31 mouse cellular contexts compared by ENCODE assay signal in genomic region chr10:117280000-117280399, GRCm38 (mm10). TPM values are rescaled to one million over a fixed set of nuclear protein-coding genes. Genes with fewer than 3 reads are reported as not detected.
A peak's percentile ranks its signal among the peaks of the same experiment; 100 is the strongest.
DNase-seq lines count a peak whose midpoint lies in the region; ATAC-seq and TF ChIP-seq lines count a peak whose summit lies in the region.
"Had no signal": no experiment of that assay in that cellular context is flagged by ENCODE, and none has a peak within 500 bp of the region (broad histone marks: within the 10 kb centered on the region; RNA-seq: fewer than 3 reads in every experiment).

No protein-coding gene starts in this region.

- H3K9ac ChIP-seq in liver, embryonic 11.5 days (ENCODE audit: low read depth, low read length), result no peak overlapping the region
- H3K9ac ChIP-seq: hindbrain, embryonic 15.5 days; kidney, embryonic 15.5 days; lung, embryonic 14.5 days; midbrain, embryonic 15.5 days; neural tube, embryonic 12.5 days had no signal

- TF ChIP-seq CTCF in gastrocnemius, adult 2 months (IDR thresholded peaks at IDR 0.05), result no peak

- H3K36me3 ChIP-seq in liver, embryonic 11.5 days (ENCODE audit: control insufficient read depth, insufficient read depth, low read length), result no peaks in the 10 kb centered on the region
- H3K36me3 ChIP-seq: forebrain, embryonic 10.5 days; hindbrain, embryonic 15.5 days; kidney, embryonic 15.5 days; midbrain, embryonic 15.5 days; neural tube, embryonic 12.5 days had no signal

- H3K9me3 ChIP-seq in liver, embryonic 11.5 days (ENCODE audit: control insufficient read depth, low read length), result no peaks in the 10 kb centered on the region
- H3K9me3 ChIP-seq: forebrain, embryonic 10.5 days; hindbrain, embryonic 15.5 days; kidney, embryonic 15.5 days; midbrain, embryonic 15.5 days; neural tube, embryonic 12.5 days had no signal

- H3K27me3 ChIP-seq in liver, embryonic 11.5 days (replicated peaks; ENCODE audit: control insufficient read depth, insufficient read depth, low read length), result no peaks in the 10 kb centered on the region
- H3K27me3 ChIP-seq: hindbrain, embryonic 15.5 days; kidney, embryonic 15.5 days; midbrain, embryonic 15.5 days; neural tube, embryonic 12.5 days had no signal

- ATAC-seq in liver, embryonic 11.5 days (replicated peaks; ENCODE audit: low FRiP score), result no peak
- no peak for ATAC-seq in CD4-positive, CD25-positive, alpha-beta regulatory T cell, adult 4 months
- ATAC-seq: forebrain, embryonic 16.5 days; midbrain, embryonic 15.5 days had no signal

- intact Hi-C loops in gastrocnemius, adult 2 months (cut with DNase I), result no loop called here

- H3K4me2 ChIP-seq in liver, embryonic 11.5 days, result no peak overlapping the region
- H3K4me2 ChIP-seq: hindbrain, embryonic 15.5 days; kidney, embryonic 15.5 days; lung, embryonic 14.5 days; midbrain, embryonic 15.5 days; neural tube, embryonic 12.5 days had no signal

- no peaks in the 10 kb centered on the region for H3K4me1 ChIP-seq in liver, embryonic 11.5 days (replicated peaks; ENCODE audit: control insufficient read depth, insufficient read depth, low read length)
- H3K4me1 ChIP-seq: forebrain, embryonic 10.5 days; hindbrain, embryonic 15.5 days; kidney, embryonic 15.5 days; midbrain, embryonic 15.5 days; neural tube, embryonic 12.5 days had no signal

- peak; percentile 32 for DNase-seq in gastrocnemius, adult 2 months
- no peak for DNase-seq in gastrocnemius, postnatal 25 days
- DNase-seq in liver, embryonic 11.5 days (ENCODE audit: low spot score), result peak; percentile 5
- no peak for DNase-seq in liver
- peak; percentile 23 for DNase-seq in thymus, postnatal 14 days
- no peak for DNase-seq in thymus, adult 18-20 months
- peak; percentile 39 for DNase-seq in thymus, postnatal 4 days
- DNase-seq: adrenal gland, postnatal 25 days; cerebellum, adult 11-12 months; cerebellum, postnatal 14 days; gastrocnemius, postnatal 36 days; lung, embryonic 14.5 days; right cerebral cortex, postnatal 14 days had no signal

- 60% methylated on average over 1 of the region's 1 CpGs for WGBS in liver, embryonic 11.5 days

- peak overlapping the region; percentile 48 for H3K4me3 ChIP-seq in gastrocnemius, adult 2 months
- H3K4me3 ChIP-seq in liver, embryonic 11.5 days (ENCODE audit: low read depth, low read length), result no peak overlapping the region
- H3K4me3 ChIP-seq: forebrain, embryonic 10.5 days; hindbrain, embryonic 15.5 days; kidney, embryonic 15.5 days; left cerebral cortex, adult 2 months; midbrain, embryonic 15.5 days; neural tube, embryonic 12.5 days had no signal

- H3K27ac ChIP-seq in gastrocnemius, adult 2 months, result no peak overlapping the region
- no peak overlapping the region for H3K27ac ChIP-seq in liver, embryonic 11.5 days (ENCODE audit: low read depth, low read length)
- H3K27ac ChIP-seq: forebrain, embryonic 10.5 days; hindbrain, embryonic 15.5 days; kidney, embryonic 15.5 days; left cerebral cortex, adult 2 months; midbrain, embryonic 15.5 days; neural tube, embryonic 12.5 days; stomach, postnatal 0 days had no signal

RNA-seq across cellular contexts. Expression of gene Lyz2, which starts 2.1 kb away (rescaled TPM):
- 10 to 100 TPM; 30.6 to 45.9 TPM for total RNA-seq in gastrocnemius, adult 2 months (2021)
- total RNA-seq in gastrocnemius, postnatal 25 days (2021), result 10 to 100 TPM; 36.4 to 45.3 TPM
- 86.2 and 92.6 TPM in 2 replicates for polyA plus RNA-seq in liver, embryonic 11.5 days (2014; fragmentation: Nextera tagmentation; extraction: Ambion mirVana)
- 1 to 10 TPM in 1 of 2 experiments, under 1 TPM in 1; 0.32 to 9.2 TPM for polyA plus RNA-seq in CD4-positive, CD25-positive, alpha-beta regulatory T cell, adult 4 months (2017; shearing (Covaris generic))

RNA-seq across cellular contexts. Expression of gene Lyz1, which starts 12.7 kb away (rescaled TPM):
- 1 to 10 TPM; 3.7 to 6.3 TPM for total RNA-seq in gastrocnemius, adult 2 months (2021)
- 1 to 10 TPM; 5.1 to 6.8 TPM for total RNA-seq in gastrocnemius, postnatal 25 days (2021)
- not detected in 2 replicates for polyA plus RNA-seq in liver, embryonic 11.5 days (2014; fragmentation: Nextera tagmentation; extraction: Ambion mirVana)
- not detected for polyA plus RNA-seq in CD4-positive, CD25-positive, alpha-beta regulatory T cell, adult 4 months (2017; shearing (Covaris generic))
- total RNA-seq: hematopoietic stem cell, adult 5-6 weeks; megakaryocyte-erythroid progenitor cell, adult 5-6 weeks had no signal
- polyA plus RNA-seq: embryonic facial prominence, embryonic 11.5 days; forebrain, embryonic 10.5 days; forebrain, embryonic 16.5 days; hindbrain, embryonic 15.5 days; kidney, embryonic 15.5 days; lung, embryonic 14.5 days; midbrain, embryonic 15.5 days; neural tube, embryonic 12.5 days had no signal

RNA-seq across cellular contexts. Expression of gene 9530003J23Rik, which starts 41.5 kb away (rescaled TPM):
- not detected for total RNA-seq in gastrocnemius, adult 2 months (2021)
- not detected for total RNA-seq in gastrocnemius, postnatal 25 days (2021)
- polyA plus RNA-seq in liver, embryonic 11.5 days (2014; fragmentation: Nextera tagmentation; extraction: Ambion mirVana), result 0.21 TPM in 1 of 2 replicates, not detected in the other
- not detected for polyA plus RNA-seq in CD4-positive, CD25-positive, alpha-beta regulatory T cell, adult 4 months (2017; shearing (Covaris generic))
- total RNA-seq: adrenal gland, postnatal 25 days; gastrocnemius, postnatal 36 days; heart, adult 8-10 months; hematopoietic stem cell, adult 5-6 weeks; layer of hippocampus, postnatal 10 days; left cerebral cortex, adult 2 months; left cerebral cortex, postnatal 36 days; megakaryocyte-erythroid progenitor cell, adult 5-6 weeks had no signal
- polyA plus RNA-seq: embryonic facial prominence, embryonic 11.5 days; forebrain, embryonic 10.5 days; forebrain, embryonic 16.5 days; heart, embryonic 16.5 days; hindbrain, embryonic 15.5 days; intestine, embryonic 14.5 days; kidney, embryonic 15.5 days; limb, embryonic 14.5 days; lung, embryonic 14.5 days; midbrain, embryonic 15.5 days; neural tube, embryonic 12.5 days; stomach, postnatal 0 days had no signal

RNA-seq across cellular contexts. Expression of gene Yeats4, which starts 55.7 kb away (rescaled TPM):
- total RNA-seq in gastrocnemius, adult 2 months (2021), result 10 to 100 TPM; 16.9 to 17.1 TPM
- total RNA-seq in gastrocnemius, postnatal 25 days (2021), result 10 to 100 TPM; 15.5 to 17.8 TPM
- 83.2 and 85.4 TPM in 2 replicates for polyA plus RNA-seq in liver, embryonic 11.5 days (2014; fragmentation: Nextera tagmentation; extraction: Ambion mirVana)
- 10 to 100 TPM; 19.1 to 24.6 TPM for polyA plus RNA-seq in CD4-positive, CD25-positive, alpha-beta regulatory T cell, adult 4 months (2017; shearing (Covaris generic))

Comparison
In these comparisons a context has a peak if more than half of its experiments do, and no peak if none do; other contexts are left out.
1. DNase-seq: peak in gastrocnemius, adult 2 months (single experiment), liver, embryonic 11.5 days (single experiment), thymus, postnatal 14 days (single experiment) and thymus, postnatal 4 days (single experiment); none in gastrocnemius, postnatal 25 days (single experiment), liver (single experiment) and thymus, adult 18-20 months (0 of 2).